Mouse (Mus musculus): ENCODE measurements around the gene Nrg3.
"Not testable (repeated sequence)": the region's sequence is repeated elsewhere in the genome, so short reads cannot be mapped to it uniquely, and the experiment has no call there.

Gene Nrg3

DNA sequence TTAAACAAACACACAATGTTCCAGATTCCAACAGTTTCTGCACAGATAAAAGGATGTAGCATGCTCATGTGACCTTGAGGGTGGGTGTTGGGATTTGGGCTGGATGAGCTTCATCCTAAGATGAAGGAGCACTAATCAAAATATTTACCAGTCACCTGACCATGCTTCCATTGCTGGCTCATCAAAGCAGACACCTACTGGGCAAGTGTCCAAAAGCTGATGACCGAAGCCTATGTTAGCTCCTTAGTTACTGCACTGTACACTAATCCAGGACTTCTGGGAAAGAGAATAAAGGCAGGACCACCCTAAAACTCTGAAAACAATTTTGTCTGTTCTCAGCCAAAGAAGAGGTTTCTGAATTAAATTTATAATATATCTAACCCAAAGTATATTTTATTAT lies 261.4 kb downstream of the Nrg3 start:
- DNase-seq (ENCODE audit: low spot score): no peak

DNA sequence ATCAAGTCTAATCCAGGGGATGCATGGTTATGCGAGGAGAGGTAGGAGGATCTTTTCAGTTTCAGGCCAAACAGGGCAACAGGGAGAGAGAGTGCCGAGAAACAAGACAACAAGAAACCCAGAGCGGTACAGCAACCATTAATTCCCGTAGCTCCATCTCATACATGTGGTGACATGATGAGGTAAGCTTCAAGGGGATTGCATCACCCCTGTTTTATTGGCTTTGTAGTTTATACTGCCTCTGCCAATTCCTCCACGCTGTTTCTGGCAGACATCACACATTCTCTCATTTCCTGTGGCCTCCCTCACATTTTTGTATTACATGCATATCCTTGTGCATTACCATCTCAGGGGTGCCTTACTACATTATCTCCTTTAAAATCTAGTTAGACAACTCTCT lies 280.9 kb downstream of the Nrg3 start:
- DNase-seq (ENCODE audit: low spot score): no peak

DNA sequence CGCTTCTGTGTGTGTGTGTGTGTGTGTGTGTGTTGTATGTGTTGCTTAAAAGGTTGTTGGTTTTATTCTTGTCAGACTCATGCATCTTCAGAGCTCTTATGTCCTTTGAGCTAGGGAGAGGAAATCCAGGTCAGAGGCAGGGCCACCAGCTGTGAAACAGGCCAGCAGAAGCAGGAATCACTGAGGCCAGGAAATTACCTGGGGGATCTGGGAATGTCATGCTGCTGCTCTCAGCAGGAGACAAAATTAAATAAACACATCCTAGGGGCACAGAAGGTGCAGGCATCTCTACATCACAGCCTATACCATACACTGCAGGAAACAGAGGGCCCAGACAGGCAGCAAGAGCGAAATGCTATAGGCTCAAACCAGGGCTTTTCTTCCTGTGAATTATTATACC lies 299.2 kb downstream of the Nrg3 start:
- DNase-seq (ENCODE audit: low spot score): no peak

DNA sequence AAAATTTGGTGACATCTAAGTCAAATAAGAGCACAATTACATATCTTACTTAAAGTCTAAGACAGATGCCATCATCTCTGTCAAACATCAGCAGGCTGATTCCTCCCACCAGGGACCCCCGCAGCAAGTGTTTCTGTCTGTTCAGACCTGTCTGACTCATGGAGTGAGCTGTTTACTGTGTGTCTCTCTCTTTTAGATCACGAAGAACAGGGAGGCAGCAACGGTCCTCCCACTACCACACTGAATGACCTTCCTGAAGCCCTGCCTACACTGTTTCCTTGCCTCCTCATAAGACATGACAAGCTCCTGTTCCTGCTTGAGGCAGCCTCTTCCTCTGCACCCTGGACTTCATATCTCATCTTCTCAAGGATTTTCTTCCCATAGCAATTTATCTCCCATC lies 312.7 kb downstream of the Nrg3 start:
- DNase-seq (ENCODE audit: low spot score): no peak

DNA sequence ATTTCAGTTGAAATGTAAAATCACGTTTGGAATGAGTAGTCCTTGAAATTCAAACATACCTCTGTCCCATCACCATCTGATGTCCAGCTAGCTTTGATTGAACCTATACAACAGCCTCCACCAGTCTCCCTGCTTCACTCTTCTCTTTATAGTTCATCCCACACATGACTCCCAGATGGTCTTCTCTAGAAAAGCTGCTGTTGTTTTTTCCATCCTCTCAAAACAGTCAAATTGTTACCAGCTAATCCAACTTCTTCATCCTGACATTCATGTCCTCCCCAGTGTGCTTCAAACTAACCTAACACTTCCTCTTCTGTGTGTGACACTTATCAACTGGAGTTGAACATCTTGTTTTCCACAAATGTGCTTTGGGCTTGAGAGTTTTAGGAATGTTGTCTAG lies 317.4 kb downstream of the Nrg3 start:
- DNase-seq (ENCODE audit: low spot score): no peak

DNA sequence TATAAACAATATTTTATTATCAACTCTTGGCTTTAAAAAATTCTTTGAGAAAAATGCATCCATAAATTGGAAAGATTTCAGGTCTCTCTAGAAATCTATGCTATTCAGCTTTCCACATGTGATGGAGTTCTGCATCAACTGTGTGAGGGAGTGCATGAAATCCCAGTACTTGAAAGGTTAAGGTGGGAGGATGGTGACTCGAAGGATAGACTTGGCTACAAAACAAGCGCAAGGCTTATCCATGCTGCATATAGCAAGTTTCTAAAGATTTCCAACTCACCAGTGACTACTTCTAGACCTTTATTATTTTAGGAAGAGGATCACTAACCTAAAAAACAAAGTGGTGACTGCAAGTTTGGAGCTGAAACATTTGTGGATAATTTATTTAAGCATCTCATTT lies 343.1 kb downstream of the Nrg3 start:
- no peak for DNase-seq (ENCODE audit: low spot score)

DNA sequence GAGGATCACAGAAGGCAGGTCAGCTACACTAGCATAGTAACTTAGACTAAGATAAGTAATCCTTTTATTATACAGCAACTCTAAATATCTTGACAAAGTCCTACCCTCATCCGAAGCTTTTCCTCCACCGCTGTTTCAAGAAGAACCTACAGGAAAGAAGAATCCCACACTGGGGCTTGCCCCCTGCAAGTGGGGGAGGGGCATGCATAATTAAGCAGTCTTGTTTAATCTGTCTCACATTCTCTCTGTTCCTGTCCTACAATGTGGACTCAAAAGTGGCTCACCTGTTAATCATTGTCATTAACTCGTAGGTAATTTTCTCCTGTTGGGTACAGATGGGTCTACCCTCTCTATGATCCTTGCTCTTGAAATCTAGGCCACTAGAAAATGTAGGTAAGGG lies 354.9 kb downstream of the Nrg3 start:
- DNase-seq (ENCODE audit: low spot score): no peak

GRCm38 (mm10) chr14:39116522-39117231 lies 356.2 kb downstream of the Nrg3 start:
- not testable (repeated sequence) for DNase-seq (ENCODE audit: low spot score)

DNA sequence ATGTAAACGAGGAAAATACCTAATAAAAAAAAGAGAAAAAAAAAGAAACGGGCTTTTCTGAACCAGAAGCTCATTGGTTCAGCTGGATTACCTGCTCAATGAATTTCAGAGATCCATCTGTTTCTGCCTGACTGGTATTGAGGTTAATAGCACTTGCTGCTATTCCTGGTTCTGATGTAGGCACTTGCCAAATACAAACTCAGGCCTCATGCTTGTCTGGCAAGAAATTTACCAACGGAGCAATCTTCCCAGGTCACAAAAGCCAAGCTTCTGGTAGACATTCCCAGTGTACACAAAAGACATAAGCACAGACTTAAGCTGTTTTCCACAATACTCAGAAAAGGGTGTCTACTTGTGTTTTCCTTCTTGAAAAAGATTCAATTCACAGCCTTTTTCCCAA lies 363.3 kb downstream of the Nrg3 start:
- DNase-seq (ENCODE audit: low spot score): no peak

GRCm38 (mm10) chr14:39106776-39107175 lies 366.1 kb downstream of the Nrg3 start:
- no peak for DNase-seq (ENCODE audit: low spot score)

DNA sequence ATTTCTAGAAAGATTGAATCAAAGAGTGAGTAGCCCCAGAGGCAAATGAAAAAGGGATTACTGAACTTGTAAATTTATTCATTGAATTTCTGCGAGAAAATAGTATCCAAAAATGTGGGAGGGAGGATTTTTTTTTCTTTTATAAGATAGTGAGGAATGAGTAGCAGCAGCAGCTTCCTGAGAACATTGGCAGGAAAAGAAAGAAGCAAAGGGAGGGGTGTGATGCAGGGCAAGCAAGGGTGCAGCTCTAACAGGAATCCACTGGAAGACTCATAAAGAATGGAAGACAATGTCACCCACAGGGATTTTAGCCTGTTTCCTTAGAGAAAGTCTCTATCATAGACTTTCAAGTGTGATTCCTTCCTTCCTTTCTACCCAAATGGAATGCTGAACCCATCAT lies 377.7 kb downstream of the Nrg3 start:
- no peak for DNase-seq (ENCODE audit: low spot score)

DNA sequence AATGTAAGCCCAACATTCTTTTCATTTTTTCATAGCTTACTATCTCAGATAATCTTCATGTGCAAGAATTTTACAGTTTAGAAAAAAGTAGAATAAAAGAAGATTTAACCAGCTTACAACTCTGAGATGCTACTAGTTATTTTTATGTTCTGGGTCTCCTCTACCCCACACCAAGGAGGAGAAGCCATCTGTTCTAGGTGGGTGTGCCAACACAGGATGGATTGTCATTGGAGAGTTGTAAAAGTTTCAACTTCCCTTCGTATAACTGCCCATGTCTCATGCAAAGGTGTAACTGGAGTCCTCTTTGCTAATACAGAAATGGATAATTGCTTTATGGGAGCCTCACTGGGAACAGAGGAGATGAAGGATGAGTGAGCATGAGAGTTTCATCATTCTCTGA lies 393.4 kb downstream of the Nrg3 start:
- DNase-seq (ENCODE audit: low spot score): no peak

GRCm38 (mm10) chr14:39051542-39051941 lies 421.3 kb downstream of the Nrg3 start:
- no peak for DNase-seq (ENCODE audit: low spot score)

DNA sequence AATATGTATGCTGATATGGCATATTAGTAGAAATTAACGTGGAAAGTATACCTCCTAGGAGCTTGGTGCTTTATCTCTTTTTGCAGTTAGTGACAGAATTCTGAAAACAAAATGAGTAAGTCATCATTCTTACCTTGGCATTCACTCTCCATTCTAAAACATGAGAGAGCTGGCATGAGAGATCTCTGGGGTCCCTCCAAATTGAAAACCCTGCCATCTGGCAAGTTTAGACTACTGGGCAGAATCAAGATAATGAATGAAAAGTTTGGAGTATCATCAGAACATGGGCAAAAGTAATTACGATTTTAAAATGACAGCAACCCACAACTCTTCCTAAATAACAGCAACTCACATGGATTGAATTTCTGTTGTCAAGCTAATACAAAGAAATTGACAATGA lies 423.9 kb downstream of the Nrg3 start:
- DNase-seq (ENCODE audit: low spot score): no peak

GRCm38 (mm10) chr14:39044290-39044689 lies 428.6 kb downstream of the Nrg3 start:
- no peak for DNase-seq (ENCODE audit: low spot score)

DNA sequence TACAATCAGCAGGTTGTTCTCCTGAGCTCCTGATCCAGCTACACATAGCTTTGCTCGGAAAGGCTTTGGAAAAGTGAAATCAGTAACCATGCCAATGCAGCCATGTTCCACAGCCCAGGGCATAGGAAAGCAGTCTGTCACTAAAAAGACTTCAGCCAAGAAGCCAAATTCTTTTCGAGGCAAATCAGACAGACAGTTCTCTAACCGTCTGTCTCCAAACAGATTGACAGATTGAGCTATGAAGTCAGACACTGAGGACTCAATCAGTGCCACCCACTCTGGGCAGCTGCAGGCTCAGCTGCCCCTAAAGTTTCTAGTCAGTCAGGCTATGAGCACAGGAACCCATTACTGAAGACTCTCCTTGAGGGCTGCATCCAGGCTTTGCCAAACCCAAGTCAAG lies 429.1 kb downstream of the Nrg3 start:
- DNase-seq (ENCODE audit: low spot score): no peak

DNA sequence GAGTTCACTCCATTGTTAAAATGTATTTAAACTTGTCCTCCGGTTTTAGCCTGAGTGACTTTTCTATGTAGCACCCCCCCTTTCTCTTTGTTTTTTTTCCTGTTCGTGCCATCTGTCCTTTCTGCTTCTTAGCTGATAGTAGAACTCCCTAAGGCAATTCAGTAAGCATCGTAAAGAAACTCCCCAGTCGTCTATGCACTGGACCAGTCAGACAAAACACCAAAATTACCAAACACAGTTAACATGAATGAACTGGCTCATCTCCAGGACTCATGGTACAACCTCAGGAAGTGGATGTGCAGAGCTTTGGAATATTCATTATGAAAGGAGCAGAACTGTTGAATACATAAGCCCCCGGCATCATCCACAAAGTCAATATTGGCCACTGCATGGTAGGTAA lies 429.5 kb downstream of the Nrg3 start:
- no peak for DNase-seq (ENCODE audit: low spot score)

GRCm38 (mm10) chr14:39039046-39039445 lies 433.8 kb downstream of the Nrg3 start:
- no peak for DNase-seq (ENCODE audit: low spot score)

DNA sequence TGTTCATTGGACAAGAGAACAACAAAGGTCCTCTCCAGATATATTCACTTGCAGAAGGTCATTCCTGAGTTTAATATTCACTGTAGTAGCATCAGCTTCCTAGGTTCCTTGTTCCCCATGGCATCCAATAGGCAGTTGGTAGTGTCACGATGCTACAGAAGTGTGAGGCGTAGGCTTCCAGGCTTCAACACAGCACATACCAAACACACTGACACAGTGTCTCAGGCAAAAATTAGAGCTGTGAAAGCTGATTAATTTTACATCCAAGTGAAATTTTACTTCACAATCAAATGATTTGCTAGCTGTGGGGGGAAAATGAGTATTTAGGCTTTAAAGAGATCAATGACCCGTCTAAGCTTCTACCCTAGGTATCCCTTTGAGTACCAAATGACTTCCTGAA lies 438.4 kb downstream of the Nrg3 start:
- no peak for DNase-seq (ENCODE audit: low spot score)

DNA sequence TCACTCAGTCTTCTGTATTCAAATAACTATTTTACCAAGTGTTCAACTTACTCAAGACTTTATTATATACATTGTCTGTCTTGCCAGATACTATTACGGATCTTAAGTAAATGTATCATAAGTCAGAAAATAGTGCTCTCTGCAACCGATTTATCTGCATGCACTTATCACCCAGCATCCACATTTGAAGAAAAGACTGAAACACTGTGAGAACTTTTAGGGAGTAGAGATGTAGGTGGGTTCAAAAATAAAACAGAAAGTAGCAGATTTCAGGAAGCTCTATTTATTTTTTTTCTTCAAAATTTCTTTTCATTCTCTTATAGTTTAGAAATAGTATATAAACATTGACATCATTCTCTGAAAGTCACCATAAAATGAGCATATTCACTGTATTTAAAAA lies 449.8 kb downstream of the Nrg3 start:
- DNase-seq (ENCODE audit: low spot score): no peak

DNA sequence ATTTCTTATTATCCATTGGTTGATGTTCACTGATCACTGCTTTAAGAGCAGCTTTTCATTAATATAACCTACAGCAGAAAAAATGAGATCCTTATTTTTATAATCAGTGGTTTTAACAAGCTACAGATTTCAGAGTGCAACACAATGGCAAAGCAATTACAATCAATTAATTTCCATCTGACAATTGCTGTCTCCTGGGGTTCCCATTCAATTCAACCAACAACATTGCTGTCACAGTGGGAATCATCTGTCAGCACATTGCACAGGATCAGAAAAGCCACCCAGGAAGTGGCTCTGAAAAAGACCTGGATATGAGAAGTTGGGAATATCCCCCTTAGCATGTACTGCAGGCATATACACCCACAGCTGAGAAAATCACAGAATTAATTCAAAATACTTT lies 458.8 kb downstream of the Nrg3 start:
- DNase-seq (ENCODE audit: low spot score): no peak

- DNase-seq (ENCODE audit: low spot score): no peak
These were observed 475.0 kb downstream of the Nrg3 start for GRCm38 (mm10) chr14:38997843-38998242.

DNA sequence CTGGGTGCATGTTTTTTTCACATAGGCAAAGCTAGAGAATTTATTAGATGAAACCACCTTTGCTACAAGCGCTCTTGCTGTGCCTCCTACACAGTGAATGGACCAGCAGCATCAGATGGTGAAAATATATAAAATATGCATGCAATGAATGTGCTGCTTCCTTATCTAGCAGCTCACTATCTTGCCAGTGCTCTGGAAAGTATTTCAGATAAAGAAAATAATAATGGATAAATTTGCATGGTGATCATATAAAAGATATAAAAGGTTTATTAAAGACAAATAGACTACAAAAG lies 480.4 kb downstream of the Nrg3 start:
- DNase-seq (ENCODE audit: low spot score): no peak

DNA sequence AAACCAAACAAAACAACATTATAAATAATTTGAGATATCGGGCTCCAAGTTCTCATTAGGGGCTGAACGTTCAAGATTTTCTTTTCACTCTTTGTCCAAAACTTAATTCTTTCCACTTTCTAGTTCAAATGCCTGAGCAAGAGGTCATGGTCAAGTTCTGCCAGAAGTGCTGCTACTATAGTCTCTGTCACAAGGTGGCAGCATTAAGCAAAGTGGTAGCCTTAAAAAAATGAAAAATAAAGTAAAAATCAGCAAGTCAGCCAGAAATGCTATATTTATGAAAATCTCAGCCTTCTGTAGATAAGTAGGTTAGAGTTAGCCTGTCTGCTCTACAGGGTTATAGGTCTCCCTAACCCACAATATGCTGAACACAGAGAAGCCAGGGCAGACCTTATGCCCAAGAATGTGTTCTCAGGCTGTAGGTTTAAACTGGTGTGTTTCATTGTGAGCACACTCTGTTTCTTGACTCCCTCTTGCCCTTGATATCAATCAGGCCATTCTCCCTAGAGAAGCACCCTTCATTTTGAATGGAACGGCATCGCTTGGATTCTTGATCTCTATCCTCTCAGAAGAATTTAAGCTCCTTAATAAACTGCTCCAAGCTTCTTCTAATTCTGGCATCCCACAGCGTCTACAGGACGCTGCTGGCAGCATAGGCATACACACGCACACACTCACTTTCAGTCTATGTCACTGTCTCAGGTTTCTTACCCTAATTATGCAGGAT lies 480.9 kb downstream of the Nrg3 start:
- no peak for DNase-seq (ENCODE audit: low spot score)
